22 mouse cellular contexts compared by ENCODE assay signal in the genomic region with DNA sequence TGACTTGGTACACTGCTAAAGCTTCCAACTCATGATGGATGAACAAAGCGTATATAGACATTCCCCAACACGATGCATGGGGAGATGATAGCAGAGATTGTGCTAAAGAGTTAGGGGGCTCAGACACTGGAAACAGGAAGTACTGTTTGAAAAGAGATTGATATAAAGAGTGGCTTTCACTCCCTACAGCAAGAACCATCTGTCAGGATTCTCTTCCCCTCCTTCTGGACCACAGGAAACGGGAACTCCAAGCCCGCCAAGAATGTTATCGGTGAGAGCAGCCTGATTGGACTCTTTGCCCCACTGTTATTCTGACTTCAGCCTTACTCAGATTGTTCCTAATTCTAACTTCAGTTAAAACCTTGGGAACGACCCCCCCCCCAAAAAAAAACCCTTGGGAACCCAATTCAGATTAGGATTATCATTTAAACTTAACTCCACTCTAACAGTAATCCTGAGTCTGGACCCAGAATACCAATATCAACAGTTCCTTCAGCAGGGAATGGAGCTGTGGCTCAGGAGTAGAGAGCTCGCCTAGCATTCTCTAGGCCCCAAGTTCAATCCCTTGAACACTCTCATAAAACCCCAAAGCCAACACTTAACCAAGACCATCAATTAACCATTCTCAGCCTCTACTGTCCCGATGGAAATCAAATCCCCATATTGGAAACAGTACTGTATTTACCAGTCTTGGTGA. TPM values are rescaled to one million over a fixed set of nuclear protein-coding genes. Genes with fewer than 3 reads are reported as not detected.
DNase-seq lines count a peak whose midpoint lies in the region; ATAC-seq and TF ChIP-seq lines count a peak whose summit lies in the region.
"Had no signal": no experiment of that assay in that cellular context is flagged by ENCODE, and none has a peak within 500 bp of the region (broad histone marks: within the 10 kb centered on the region; RNA-seq: fewer than 3 reads in every experiment).

No protein-coding gene starts in this region.

- no peaks in the 10 kb centered on the region for H3K36me3 ChIP-seq in lung, embryonic 14.5 days (ENCODE audit: insufficient read depth)
- H3K36me3 ChIP-seq in lung, postnatal 0 days (ENCODE audit: insufficient read depth, low read length), result no peaks in the 10 kb centered on the region
- H3K36me3 ChIP-seq in intestine, embryonic 15.5 days, result no peaks in the 10 kb centered on the region
- H3K36me3 ChIP-seq: embryonic facial prominence, embryonic 10.5 days; embryonic facial prominence, embryonic 12.5 days; forebrain, embryonic 15.5 days had no signal

- TF ChIP-seq CTCF in lung, embryonic 14.5 days (IDR thresholded peaks at IDR 0.05; ENCODE audit: low read depth), result no peak
- no peak for TF ChIP-seq CTCF in lung, postnatal 0 days (IDR thresholded peaks at IDR 0.05)

- DNase-seq in cerebellum, adult 9-10 months, result peak; percentile 25
- no peak for DNase-seq in cerebellum, postnatal 14 days
- DNase-seq in lung, embryonic 14.5 days, result peak; percentile 9
- DNase-seq in lung, postnatal 0 days (ENCODE audit: low spot score), result no peak
- DNase-seq: adrenal gland, adult 8-10 months; adrenal gland, postnatal 14 days; adrenal gland, postnatal 36 days; B cell, adult 2 months; cerebellum, adult 11-12 months; cerebellum, adult 2 months; cerebellum, adult 9-11 months; cerebellum, postnatal 25 days; forebrain, postnatal 0 days had no signal

- H3K9me3 ChIP-seq in lung, embryonic 14.5 days (ENCODE audit: low read depth, low read length), result no peaks in the 10 kb centered on the region
- no peaks in the 10 kb centered on the region for H3K9me3 ChIP-seq in lung, postnatal 0 days (ENCODE audit: low read length)
- no peaks in the 10 kb centered on the region for H3K9me3 ChIP-seq in intestine, embryonic 15.5 days
- H3K9me3 ChIP-seq: embryonic facial prominence, embryonic 10.5 days; embryonic facial prominence, embryonic 12.5 days; forebrain, embryonic 13.5 days; forebrain, embryonic 15.5 days had no signal

- H3K27ac ChIP-seq in lung, embryonic 14.5 days (ENCODE audit: low read depth), result no peak overlapping the region
- H3K27ac ChIP-seq in lung, postnatal 0 days (ENCODE audit: low read length), result no peak overlapping the region
- no peak overlapping the region for H3K27ac ChIP-seq in intestine, embryonic 15.5 days
- H3K27ac ChIP-seq: embryonic facial prominence, embryonic 10.5 days; embryonic facial prominence, embryonic 12.5 days; forebrain, embryonic 13.5 days; forebrain, embryonic 15.5 days had no signal

- peaks cover 6% of the 10 kb centered on the region for H3K4me1 ChIP-seq in lung, embryonic 14.5 days (ENCODE audit: insufficient read depth)
- peaks cover 6% of the 10 kb centered on the region; the same call in 1 of the 2 replicates for H3K4me1 ChIP-seq in lung, postnatal 0 days (ENCODE audit: insufficient read depth, low read depth, low read length)
- peaks cover 6% of the 10 kb centered on the region for H3K4me1 ChIP-seq in intestine, embryonic 15.5 days (replicated peaks)

- H3K4me2 ChIP-seq in lung, embryonic 14.5 days, result no peak overlapping the region
- no peak overlapping the region for H3K4me2 ChIP-seq in lung, postnatal 0 days (replicated peaks; ENCODE audit: low read depth, low read length)
- no peak overlapping the region for H3K4me2 ChIP-seq in intestine, embryonic 15.5 days (replicated peaks)
- H3K4me2 ChIP-seq: embryonic facial prominence, embryonic 12.5 days; forebrain, embryonic 13.5 days; forebrain, embryonic 15.5 days had no signal

- TF ChIP-seq EP300 in lung, postnatal 0 days (IDR thresholded peaks at IDR 0.05), result no peak

- H3K27me3 ChIP-seq in lung, embryonic 14.5 days (ENCODE audit: insufficient read depth, low read length), result no peaks in the 10 kb centered on the region
- H3K27me3 ChIP-seq in lung, postnatal 0 days (replicated peaks; ENCODE audit: insufficient read depth, low read length), result no peaks in the 10 kb centered on the region
- H3K27me3 ChIP-seq in intestine, embryonic 15.5 days (replicated peaks), result no peaks in the 10 kb centered on the region
- H3K27me3 ChIP-seq: forebrain, embryonic 15.5 days; Patski had no signal

- no peak for ATAC-seq in lung, embryonic 14.5 days (ENCODE audit: insufficient read depth)
- ATAC-seq in lung, postnatal 0 days, result no peak
- no peak for ATAC-seq in intestine, embryonic 15.5 days
- ATAC-seq: activated CD4-positive, CD25-positive, alpha-beta regulatory T cell, adult 4 months; CD4-positive, CD25-positive, alpha-beta regulatory T cell, adult 4 months; forebrain, embryonic 13.5 days; forebrain, embryonic 15.5 days; forebrain, postnatal 0 days; Patski had no signal

- H3K9ac ChIP-seq in lung, embryonic 14.5 days, result no peak overlapping the region
- no peak overlapping the region for H3K9ac ChIP-seq in lung, postnatal 0 days (replicated peaks; ENCODE audit: low read depth)
- H3K9ac ChIP-seq in intestine, embryonic 15.5 days, result no peak overlapping the region
- H3K9ac ChIP-seq: embryonic facial prominence, embryonic 12.5 days; forebrain, embryonic 13.5 days; forebrain, embryonic 15.5 days; forebrain, postnatal 0 days had no signal

- H3K4me3 ChIP-seq in lung, embryonic 14.5 days (ENCODE audit: low read depth, low read length), result no peak overlapping the region
- no peak overlapping the region for H3K4me3 ChIP-seq in lung, postnatal 0 days (ENCODE audit: low read depth, low read length)
- no peak overlapping the region for H3K4me3 ChIP-seq in intestine, embryonic 15.5 days (replicated peaks)
- H3K4me3 ChIP-seq: embryonic facial prominence, embryonic 10.5 days; embryonic facial prominence, embryonic 12.5 days; forebrain, embryonic 13.5 days; forebrain, embryonic 15.5 days had no signal

- 54% methylated on average over 8 of the region's 8 CpGs for WGBS in lung, embryonic 14.5 days
- WGBS in lung, postnatal 0 days, result 50% methylated on average over 8 of the region's 8 CpGs
- WGBS in intestine, embryonic 15.5 days, result 70% methylated on average over 8 of the region's 8 CpGs

RNA-seq across cellular contexts. Expression of a gene that starts 2.9 kb away (rescaled TPM):
- 0.09 and 0.17 TPM in 2 replicates for polyA plus RNA-seq in lung, embryonic 14.5 days (2014; fragmentation: Nextera tagmentation; extraction: Ambion mirVana)
- 0.13 and 0.44 TPM in 2 replicates for polyA plus RNA-seq in lung, postnatal 0 days (2015; fragmentation: Nextera tagmentation; extraction: Ambion mirVana)
- polyA plus RNA-seq in intestine, embryonic 15.5 days (2015; fragmentation: Nextera tagmentation; extraction: Ambion mirVana), result 0.19 and 0.29 TPM in 2 replicates
- polyA plus RNA-seq: forebrain, embryonic 11.5 days; forebrain, embryonic 13.5 days had no signal

RNA-seq across cellular contexts. Expression of a gene that starts 6.2 kb away (rescaled TPM):
- 0.19 and 0.41 TPM in 2 replicates for polyA plus RNA-seq in lung, embryonic 14.5 days (2014; fragmentation: Nextera tagmentation; extraction: Ambion mirVana)
- 0.42 and 0.50 TPM in 2 replicates for polyA plus RNA-seq in lung, postnatal 0 days (2015; fragmentation: Nextera tagmentation; extraction: Ambion mirVana)
- polyA plus RNA-seq in intestine, embryonic 15.5 days (2015; fragmentation: Nextera tagmentation; extraction: Ambion mirVana), result 0.29 and 0.34 TPM in 2 replicates
- polyA plus RNA-seq: activated CD4-positive, CD25-positive, alpha-beta regulatory T cell, adult 4 months; CD4-positive, CD25-positive, alpha-beta regulatory T cell, adult 4 months; forebrain, embryonic 11.5 days had no signal

RNA-seq across cellular contexts. Expression of a gene that starts 8.4 kb away (rescaled TPM):
- polyA plus RNA-seq in lung, embryonic 14.5 days (2014; fragmentation: Nextera tagmentation; extraction: Ambion mirVana), result 0.57 and 0.68 TPM in 2 replicates
- polyA plus RNA-seq in lung, postnatal 0 days (2015; fragmentation: Nextera tagmentation; extraction: Ambion mirVana), result 0.38 and 0.49 TPM in 2 replicates
- 0.62 and 0.70 TPM in 2 replicates for polyA plus RNA-seq in intestine, embryonic 15.5 days (2015; fragmentation: Nextera tagmentation; extraction: Ambion mirVana)
- polyA plus RNA-seq: activated CD4-positive, CD25-positive, alpha-beta regulatory T cell, adult 4 months; CD4-positive, CD25-positive, alpha-beta regulatory T cell, adult 4 months had no signal

RNA-seq across cellular contexts. Expression of a gene that starts 28.2 kb away (rescaled TPM):
- not detected in 2 replicates for polyA plus RNA-seq in lung, embryonic 14.5 days (2014; fragmentation: Nextera tagmentation; extraction: Ambion mirVana)
- polyA plus RNA-seq in lung, postnatal 0 days (2015; fragmentation: Nextera tagmentation; extraction: Ambion mirVana), result not detected in 2 replicates
- 0.35 and 0.43 TPM in 2 replicates for polyA plus RNA-seq in intestine, embryonic 15.5 days (2015; fragmentation: Nextera tagmentation; extraction: Ambion mirVana)
- polyA plus RNA-seq: activated CD4-positive, CD25-positive, alpha-beta regulatory T cell, adult 4 months; CD4-positive, CD25-positive, alpha-beta regulatory T cell, adult 4 months; forebrain, embryonic 13.5 days; forebrain, embryonic 15.5 days; Patski had no signal

RNA-seq across cellular contexts. Expression of a gene that starts 33.6 kb away (rescaled TPM):
- polyA plus RNA-seq in lung, embryonic 14.5 days (2014; fragmentation: Nextera tagmentation; extraction: Ambion mirVana), result 15.4 and 23.7 TPM in 2 replicates
- polyA plus RNA-seq in lung, postnatal 0 days (2015; fragmentation: Nextera tagmentation; extraction: Ambion mirVana), result 16.6 and 30.0 TPM in 2 replicates
- 11.9 and 15.6 TPM in 2 replicates for polyA plus RNA-seq in intestine, embryonic 15.5 days (2015; fragmentation: Nextera tagmentation; extraction: Ambion mirVana)

Comparison
In these comparisons a context has a peak if more than half of its experiments do, and no peak if none do; other contexts are left out.
1. DNase-seq: peak in cerebellum, adult 9-10 months (single experiment) and lung, embryonic 14.5 days (single experiment); none in cerebellum, postnatal 14 days (0 of 2) and lung, postnatal 0 days (single experiment).